Mouse (Mus musculus) forelimb bud, embryonic 11.5 days (tissue): Measurements from ENCODE around the gene Rnf167.

ENCODE experiments used
- DNase-seq: peaks from one replicate; pipeline ENCODE4 v3.0.0-alpha.2; 2012; ENCODE audit warnings: low read depth, low spot score

The Rnf167 gene

DNA sequence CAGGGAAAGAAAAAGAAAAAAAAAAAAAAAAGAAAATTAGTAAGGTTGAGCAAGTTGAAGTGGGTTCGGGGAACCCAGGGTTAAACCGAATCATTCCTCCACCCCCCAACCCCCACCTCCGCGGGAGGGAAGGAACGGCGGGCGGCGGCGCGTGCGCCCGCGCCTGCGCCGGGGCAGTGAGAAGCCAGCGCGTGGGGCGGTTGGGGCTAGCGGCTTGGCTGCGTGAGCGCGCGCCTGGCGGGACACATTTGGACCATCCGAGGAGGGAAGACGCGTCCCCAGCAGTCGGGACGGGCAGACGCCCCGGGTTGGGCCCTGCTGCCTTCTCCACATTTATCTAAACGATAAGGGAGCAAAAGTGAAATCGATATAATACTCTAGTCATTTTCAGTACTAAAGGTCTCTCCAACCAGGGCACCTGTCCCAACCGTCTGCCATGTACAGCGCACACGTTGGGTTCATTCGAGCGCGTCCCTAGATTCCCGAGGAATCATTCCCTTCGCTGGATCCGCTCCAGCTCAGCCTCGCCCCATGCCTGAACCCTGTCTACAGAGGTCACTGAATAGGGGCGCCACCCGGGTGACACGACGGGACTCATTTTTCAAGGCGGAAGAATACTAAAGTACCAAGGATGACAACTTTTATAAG, 8.0 kb downstream of the Rnf167 start:
- peak; percentile 77 for DNase-seq

DNA sequence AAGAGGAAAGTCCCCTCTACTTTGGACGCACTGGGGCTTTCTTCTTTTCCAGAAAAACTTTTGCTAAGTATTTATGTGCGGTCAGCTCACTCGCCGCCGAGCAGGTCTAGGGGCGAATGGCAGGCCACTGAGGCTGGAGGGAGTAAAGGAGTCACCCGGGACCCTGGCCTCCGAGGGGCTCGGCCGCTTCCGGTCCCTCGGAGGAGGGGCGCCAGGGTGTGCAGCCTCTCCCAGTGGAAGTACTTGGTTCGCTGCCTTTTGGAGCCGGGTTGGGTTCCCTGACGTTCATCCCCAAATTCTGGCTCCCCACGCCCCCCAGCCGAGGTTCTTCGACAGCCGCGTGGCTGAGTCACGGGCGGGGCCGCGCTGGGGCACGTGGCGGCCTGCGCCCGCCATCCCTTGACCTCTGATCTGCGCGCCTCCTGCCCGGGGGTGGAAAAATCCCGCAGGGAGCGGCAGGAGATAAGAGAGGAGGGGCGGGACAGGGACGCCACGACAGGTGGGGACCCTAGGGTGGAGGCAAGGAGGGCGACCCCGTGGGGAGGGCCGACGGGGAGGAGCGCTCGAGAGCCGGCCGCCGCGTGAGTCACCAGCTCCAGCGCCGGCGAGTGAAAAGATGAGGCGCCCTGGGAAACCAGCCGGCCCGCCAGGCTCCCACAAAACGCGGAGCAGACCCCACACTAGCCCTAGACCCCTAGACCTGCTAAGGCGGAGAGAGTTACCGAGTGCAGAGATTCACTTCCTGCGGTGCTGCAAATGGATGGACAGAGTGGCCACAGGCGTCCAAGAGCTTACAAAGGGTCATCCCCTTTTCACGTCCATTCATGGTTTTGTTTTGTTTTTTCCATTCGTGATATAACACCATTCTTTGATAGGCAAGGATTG, 8.8 kb downstream of the Rnf167 start:
- peak; percentile 48 for DNase-seq

DNA sequence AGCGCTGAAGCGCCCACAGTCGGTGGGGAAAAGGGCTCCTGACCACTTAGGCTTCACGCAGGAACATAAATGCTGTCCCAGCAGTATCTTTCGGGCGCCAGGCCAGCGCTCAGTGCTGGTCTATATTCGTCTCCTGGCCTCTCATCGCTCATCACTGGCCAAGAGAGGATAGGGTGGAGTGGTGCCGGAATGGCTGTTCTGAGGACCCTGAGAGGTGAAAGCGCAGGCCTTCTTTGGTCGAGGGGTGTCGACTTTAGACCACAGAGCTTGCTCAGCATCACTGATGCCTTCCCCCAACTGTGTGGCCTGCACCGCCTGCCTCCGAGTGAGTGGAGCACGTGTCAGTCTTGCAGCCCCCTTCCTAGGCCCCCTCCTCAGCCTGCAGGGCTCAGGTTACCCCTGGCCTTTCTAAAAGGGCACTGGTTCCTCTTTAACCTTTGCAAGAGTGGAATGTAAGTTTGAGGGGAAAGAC, 9.5 kb downstream of the Rnf167 start:
- peak; percentile 72 for DNase-seq

DNA sequence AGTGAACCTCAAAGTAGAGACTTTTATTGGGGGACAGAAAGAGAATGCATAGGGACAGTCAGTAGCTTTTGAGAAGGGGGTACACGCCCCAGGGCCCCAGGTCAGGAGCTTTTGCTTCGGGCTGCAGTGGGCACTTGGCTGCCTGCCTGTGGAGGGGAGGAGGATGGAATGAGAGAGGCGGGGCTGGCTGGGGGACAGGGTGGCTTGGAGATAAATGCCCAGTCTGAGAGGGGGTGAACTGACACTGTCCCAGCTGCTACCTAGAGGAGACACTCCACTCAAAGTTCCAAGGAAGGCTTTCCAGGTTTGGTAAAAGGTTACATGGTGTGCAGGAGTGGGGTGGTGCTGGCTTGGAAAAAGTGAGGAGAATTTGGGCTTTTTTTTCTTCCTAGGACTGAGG, 9.9 kb downstream of the Rnf167 start, which contains the start of gene Eno3:
Eno3 (plus strand) TSS at position 239 of the 400 bp plus-strand sequence.
- DNase-seq, result no peak

DNA sequence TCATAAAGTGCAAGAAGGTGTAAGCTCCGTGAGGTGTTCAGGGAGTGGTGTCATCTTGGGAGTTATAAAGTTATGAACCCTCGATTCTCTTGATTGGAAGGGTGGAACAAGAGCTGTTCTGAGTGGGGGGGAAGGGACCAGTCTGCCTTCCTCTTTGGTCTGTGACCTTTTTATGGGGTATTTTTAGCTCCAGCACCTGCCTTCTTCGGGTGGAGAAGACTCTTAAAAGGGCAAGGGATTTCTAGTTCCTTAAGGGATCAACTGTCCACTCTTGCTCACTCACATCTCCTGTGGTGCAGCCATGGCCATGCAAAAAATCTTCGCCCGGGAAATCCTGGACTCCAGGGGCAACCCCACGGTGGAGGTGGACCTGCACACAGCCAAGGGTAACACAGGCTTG, 10.5 kb downstream of the Rnf167 start:
- no peak for DNase-seq

DNA sequence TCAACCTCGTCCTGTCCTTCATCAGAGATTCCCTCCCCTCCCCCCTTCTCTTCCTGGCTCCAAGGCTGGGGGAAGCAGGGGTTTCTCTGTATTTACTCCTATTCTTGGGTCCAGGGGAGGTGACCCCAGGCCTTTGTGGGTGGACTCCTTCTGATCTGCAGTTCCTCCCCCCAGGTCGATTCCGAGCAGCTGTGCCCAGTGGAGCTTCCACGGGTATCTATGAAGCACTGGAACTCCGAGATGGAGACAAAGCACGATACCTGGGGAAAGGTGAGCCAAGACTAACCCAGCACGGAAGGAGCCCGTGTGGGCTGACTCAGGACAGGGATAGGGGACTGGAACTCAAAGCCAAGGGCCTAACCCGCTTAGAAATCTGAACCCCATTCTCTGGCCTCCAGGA, 11.0 kb downstream of the Rnf167 start:
- DNase-seq, result no peak

DNA sequence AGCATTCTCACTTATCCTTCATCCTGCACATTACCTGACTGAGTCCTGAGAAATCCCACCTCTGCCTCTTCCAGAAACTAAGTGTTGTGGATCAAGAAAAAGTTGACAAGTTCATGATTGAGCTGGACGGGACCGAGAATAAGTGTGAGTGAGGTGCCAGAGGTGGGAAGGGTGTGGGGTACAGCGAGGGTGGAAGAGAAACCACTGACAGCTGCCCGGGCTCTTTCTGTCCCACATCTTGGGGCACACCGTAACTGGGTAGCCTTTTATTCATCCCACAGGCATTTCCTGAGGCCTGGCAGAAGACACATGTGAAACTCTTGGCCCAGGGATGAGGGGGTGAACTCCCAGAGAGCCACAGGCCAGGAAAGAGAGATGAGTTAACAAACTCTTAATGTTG, 11.5 kb downstream of the Rnf167 start:
- no peak for DNase-seq

DNA sequence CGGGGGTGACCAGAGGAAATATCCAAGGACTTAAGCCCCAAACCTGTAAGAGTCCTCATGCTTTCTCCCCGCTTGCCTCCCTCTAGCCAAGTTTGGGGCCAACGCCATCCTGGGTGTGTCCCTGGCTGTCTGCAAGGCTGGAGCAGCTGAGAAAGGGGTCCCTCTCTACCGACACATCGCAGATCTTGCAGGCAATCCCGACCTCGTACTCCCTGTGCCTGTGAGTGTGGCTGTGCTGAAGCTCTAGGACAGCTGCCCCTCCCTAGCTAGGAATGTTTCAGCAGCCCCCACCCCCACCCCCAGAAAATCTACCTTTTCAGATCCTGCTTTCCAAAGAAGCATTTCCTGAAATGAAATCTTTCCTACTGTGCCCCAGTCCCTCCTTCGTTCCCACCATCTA, 11.9 kb downstream of the Rnf167 start:
- DNase-seq, result no peak

DNA sequence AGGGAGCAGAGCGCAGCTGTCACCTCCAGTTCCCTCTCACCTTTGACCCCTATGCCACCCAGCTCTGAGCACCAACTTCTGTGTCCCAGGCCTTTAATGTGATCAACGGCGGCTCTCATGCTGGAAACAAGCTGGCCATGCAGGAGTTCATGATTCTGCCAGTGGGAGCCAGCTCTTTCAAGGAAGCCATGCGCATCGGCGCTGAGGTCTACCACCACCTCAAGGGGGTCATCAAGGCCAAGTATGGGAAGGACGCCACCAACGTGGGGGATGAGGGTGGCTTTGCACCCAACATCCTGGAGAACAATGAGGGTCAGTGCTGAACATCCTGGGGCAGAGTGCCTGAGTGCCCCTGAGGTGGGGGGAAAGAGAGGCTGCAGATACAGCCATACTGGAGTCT, 13.5 kb downstream of the Rnf167 start:
- no peak for DNase-seq

DNA sequence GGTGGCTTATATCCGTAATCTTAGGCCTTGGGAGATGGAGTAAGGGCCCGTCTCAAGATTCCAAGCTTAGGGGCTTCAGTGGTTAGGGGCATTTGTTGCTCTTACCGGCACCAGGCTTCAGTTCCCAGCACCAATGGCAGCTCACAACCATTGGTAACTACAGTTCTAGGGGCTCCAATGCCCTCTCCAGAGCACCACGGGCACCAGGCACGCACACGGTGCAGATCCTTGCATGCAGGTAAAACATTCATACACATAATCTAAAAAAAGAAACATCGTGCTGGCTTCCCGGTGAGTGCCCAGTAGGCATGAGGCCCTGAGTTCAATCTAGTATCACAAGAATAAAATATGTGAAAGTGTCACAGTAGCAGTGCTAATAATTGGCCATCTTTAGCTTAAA, 16.1 kb downstream of the Rnf167 start:
- no peak for DNase-seq

DNA sequence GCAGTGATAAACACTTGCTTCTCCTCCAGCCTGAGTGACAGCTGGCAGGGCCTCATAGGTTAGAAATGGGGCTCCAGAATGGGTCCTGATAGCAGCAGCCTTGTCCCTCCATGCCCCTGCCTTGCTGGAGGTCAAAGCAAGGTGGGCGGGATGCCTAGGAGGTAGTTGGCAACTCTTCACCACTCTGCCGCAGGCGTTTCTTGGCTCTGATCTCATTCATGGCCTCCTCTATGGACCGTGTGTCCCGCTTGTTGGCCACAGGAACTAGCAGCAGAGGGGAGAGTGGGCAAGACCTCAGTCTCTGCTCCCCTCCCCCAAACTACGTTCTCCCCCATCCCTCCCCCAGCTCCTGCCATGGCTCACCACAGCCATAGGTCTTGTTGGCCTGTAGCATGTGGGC, 16.9 kb downstream of the Rnf167 start:
- no peak for DNase-seq

DNA sequence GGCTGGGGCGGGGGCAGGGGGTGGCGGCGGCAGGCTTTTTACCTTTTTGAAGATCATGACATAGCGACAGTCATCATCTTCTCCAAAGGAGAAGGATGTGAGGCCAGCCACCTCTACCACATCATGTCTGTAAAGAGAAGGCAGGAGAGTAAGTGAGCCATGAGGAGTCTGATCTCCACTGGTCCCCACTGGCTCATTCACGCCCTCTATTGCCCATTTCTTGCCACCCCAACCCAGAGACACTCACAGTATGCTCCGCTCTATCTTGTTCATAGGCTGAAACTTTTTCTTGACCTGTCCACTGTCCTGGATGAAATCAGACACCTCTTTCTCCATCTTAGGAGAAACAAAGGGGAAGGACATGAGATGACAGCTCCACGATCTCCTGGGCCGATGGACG, 17.7 kb downstream of the Rnf167 start:
- no peak for DNase-seq

DNA sequence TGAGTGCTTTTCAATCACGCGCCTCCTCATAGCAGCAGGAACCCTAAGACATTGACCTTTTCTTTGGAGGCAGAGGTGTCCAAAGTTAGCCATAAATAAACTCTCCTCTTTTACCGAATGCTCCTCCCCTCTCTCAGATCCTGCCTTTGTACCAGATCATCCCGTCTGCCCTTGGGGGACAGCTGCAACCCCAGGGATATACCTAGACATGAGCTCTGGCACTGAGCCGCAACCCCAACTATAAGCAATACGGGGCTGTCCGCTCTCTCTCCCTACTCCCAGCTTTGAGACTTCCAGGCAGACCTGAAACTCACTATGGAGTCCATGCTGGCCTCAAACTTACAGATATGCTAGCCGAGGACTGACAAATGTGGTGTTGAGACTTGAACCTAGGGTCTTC, 19.7 kb downstream of the Rnf167 start:
- DNase-seq, result no peak

DNA sequence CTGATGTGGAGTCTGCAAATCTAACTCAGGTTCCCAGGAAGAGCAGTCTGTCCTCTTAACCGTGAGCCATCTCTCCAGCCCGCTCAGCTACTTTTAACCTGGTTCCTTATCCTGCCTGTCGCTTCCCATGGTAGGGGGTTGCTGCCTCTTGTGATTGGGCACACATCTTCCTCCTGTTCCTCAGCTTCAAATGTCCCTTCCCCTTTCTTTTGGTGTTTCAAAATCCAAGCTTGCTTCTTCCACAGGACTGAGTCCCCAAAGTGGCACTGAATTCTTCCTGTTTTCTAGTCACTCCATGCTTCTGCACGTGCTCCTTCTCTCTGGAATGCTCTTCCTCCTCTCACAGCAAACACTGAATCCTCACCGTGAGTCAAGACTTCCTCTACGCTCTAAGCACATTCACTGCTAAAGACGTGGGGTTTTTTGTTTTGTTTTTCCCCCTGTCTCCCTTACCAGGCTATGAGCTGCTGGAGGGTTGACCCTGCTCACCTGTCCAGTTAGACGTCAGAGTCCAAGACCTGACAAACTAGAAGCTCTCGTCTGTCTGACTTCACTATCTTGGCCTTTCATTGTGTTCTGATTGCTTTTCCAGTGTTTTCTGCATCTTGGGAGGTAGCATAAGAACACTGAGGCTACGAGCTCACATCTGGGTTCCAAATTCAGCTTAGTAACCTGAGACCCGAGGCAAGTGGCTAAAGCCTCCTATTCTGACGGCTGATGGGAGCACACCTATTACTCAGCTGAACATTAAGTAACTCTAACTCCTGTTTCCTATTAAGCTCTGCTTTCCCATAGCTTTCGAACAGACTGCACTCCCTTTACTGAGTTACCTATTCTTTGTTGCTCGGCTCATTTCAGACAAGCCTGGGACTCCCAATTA, 20.5 kb downstream of the Rnf167 start:
- DNase-seq, result peak; percentile 64

DNA sequence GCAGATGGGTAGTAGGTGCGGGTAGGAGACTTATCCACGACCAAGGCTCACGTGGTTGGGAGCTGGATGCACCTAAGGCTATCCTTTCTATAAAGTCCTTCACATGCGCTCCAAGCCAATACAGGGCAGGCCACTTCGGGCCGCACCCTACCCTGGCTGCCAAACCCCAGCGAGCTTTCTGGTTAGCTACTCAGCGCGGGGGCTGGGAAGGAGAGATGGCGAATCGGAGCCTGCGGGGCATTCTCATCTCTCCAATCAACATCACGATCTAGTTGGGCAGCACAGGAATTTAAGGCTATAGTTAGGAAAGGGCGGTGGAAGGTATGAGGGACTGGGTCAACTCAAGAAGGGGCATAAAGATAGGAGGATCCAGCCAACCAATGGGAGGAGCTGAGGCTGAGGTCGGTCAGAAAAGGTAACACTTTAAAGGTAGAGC, 21.3 kb downstream of the Rnf167 start:
- DNase-seq, result no peak

DNA sequence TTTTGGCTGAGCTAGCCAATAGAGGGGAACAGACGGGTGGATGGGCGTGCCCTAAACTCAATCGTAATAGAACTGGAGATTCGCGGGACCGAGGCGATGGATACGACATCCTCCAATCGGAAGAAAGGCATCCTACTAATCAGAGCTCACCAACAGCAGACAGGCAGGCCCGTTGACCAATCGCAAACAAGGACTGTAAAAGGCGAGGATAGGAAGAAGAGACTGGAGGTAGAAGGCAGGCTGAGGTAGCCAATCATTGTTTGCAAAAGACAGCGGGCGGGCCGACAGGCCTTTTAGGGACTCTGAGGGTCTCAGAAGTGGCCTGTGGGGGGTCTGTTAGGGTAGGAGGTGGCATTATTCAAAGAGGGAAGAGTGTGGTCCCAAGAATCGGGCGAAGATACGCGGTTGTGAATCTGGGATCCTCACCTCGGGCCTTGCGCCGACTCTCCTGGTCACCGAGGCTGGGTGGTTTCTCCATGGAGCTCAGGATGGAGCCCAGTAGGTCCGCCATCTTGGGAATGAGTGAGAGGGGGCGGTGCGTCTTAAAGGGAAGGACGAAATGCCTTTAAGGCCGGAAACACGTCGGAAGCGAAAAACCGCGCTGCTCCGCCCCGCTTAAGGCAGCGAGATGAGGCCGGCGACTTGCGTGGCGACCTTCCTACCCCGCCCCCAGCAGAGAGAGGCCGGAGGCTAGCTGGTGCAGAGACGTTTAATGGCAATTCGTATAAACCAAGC, 21.9 kb downstream of the Rnf167 start, which contains the start of gene Spag7:
Spag7 (minus strand) TSS at position 646 of the 735 bp plus-strand sequence.
- peak; percentile 99 for DNase-seq

DNA sequence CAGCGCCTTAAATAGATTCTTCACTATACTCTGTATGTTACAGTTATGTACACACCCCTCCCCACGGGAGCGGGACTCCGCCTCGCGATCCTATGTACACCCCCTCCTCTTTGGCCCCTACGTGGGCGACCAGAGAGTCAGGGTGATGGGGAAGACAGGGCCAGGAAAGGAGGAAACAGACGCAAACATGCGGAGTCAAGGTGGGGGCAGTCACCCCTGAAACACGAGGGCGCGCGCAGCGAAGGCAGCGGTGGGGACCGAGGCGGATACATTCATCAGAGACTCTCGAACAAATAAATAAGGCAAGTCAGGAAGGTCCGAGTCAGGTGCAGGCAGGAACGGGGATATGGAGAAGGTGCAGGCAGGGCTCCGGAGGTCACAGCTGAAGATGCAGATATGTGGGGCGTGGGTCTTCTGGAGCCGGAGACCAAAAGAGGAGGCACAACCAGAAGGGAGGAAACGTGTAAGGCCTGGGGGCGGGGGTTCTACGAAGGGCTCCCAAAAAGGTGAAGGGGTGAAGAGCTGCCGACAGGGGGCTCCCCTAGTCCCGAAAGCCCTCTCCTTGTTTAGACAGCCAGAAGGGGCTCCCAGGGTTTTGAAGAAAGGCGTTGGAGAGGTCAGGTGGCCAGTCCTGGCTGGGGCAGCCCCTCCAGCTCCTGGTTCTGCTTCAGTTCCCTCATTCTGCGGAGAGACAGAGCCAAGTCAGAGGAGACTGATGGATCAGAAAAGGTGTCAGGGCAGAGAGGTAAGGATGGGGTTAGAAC, 22.7 kb downstream of the Rnf167 start:
- peak; percentile 84 for DNase-seq

DNA sequence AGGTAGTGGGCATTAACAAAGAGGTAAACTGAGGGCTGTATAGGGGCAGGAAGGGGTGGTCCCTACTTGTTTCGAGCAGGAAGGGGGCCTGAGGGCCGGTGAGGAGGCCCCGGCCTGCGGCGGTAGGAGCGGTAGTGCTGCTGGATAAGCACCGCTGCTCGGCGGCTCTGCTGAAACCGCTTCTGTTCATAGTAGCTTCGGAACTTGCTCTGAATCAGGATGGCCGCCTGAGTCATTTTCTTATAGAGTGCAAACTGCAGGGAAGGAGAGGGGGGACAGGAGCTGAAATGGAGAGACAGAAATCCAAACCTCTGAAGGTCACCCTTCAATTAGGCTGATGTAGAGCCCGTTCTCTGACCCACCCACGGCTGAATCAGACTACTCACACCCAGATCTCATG, 23.4 kb downstream of the Rnf167 start:
- no peak for DNase-seq

DNA sequence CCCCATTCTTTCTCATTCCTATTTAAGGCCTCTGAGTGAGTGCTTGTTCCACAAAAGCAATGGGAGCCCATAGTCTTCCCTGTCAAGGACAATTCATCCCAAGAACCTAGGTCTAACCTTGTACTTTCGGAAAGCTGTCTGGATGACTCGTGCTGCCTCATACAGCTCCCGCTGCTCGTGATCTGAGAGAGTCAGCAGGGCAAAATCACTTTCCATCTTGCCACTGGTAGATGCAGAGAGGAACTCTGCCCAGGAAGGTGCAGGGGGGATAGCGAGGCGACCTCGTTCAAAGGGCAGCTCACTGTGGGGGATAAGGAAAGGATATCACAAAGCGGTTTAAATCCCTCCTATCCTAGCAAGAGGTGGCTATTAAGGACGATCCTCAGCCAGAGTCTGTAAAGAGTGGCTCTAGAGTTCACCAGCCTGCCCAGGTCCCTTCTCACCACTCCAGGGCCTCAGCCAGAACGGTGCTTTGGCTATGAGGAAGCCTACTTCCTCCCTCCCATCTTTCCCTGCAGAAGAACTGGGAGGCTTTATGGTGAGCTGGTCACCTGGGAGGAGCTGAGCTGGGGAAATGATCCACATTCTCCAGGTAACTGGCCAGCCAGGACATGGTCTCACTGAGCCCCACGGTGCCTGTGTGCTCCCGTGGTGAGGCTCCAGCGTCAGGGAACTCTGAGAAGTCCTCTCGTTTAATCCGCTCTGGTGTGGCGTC, 24.5 kb downstream of the Rnf167 start:
- no peak for DNase-seq

DNA sequence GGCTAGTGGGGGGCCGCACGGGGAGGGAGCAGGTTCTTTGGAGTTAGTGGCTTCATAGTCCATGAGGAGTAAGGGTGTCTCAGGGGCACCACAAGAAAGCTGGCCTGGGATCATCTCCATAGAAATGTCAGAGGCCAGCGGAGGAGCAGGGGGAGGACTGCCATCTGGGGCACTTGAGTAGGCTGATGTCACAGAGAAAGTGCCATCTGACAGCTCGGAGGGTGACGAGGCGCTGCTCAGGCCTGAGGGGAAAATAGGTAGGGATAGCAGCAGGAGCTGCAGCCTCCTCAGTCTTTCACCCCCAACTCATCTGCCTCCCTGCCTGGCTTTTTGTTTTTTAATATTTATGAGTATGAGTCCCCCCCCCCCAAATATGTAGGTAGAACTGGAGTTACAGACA, 27.0 kb downstream of the Rnf167 start:
- no peak for DNase-seq
